Mouse (Mus musculus) neural tube, embryonic 12.5 days (tissue): ENCODE measurements at regions not wholly inside any gene's neighbourhood (a gene's known extent, or its start where the extent isn't known, plus 50 kb on each side); places are given as distances from the start of the nearest gene placed in this dataset.
A peak's percentile ranks its signal among the peaks of the same experiment; 100 is the strongest.

ENCODE experiments used
- ATAC-seq: fragments of 200-750 bp; cut with Nextera tagmentation; 2 replicates; pipeline ENCODE4 v1.8.0; 2017; ENCODE audit warnings: low read depth, mild to moderate bottlenecking, moderate TSS enrichment, moderate library complexity; ENCODE audit not compliant: low FRiP score
- H3K27ac ChIP-seq: fragments of 300-500 bp; sonication (generic); 2 replicates; pipeline ENCODE4 v1.5.1; 2016
- H3K27me3 ChIP-seq: fragments of 300-500 bp; sonication (generic); replicated peaks from 2 replicates; pipeline ENCODE4 v1.6.1; 2016; ENCODE audit warnings: mild to moderate bottlenecking
- H3K36me3 ChIP-seq: fragments of 300-500 bp; sonication (generic); 2 replicates; pipeline ENCODE4 v1.6.1; 2016; ENCODE audit warnings: mild to moderate bottlenecking
- H3K4me1 ChIP-seq: fragments of 300-500 bp; sonication (generic); 2 replicates; pipeline ENCODE4 v1.6.1; 2016
- H3K4me2 ChIP-seq: fragments of 300-500 bp; sonication (generic); replicated peaks from 2 replicates; pipeline ENCODE4 v1.6.1; 2016; ENCODE audit warnings: mild to moderate bottlenecking
- H3K4me3 ChIP-seq: fragments of 300-500 bp; sonication (generic); 2 replicates; pipeline ENCODE4 v1.5.1; 2016
- H3K9ac ChIP-seq: fragments of 300-500 bp; sonication (generic); 2 replicates; pipeline ENCODE4 v1.6.1; 2016; ENCODE audit warnings: mild to moderate bottlenecking
- H3K9me3 ChIP-seq: fragments of 300-500 bp; sonication (generic); 2 replicates; pipeline ENCODE4 v1.6.1; 2016; ENCODE audit warnings: mild to moderate bottlenecking
- WGBS: fragments of 180-500 bp; shearing (Covaris S2); methylation state at CpG from one replicate; pipeline ENCODE4 v1.1.7; 2016; 5-methylcytosine and 5-hydroxymethylcytosine counted together

DNA sequence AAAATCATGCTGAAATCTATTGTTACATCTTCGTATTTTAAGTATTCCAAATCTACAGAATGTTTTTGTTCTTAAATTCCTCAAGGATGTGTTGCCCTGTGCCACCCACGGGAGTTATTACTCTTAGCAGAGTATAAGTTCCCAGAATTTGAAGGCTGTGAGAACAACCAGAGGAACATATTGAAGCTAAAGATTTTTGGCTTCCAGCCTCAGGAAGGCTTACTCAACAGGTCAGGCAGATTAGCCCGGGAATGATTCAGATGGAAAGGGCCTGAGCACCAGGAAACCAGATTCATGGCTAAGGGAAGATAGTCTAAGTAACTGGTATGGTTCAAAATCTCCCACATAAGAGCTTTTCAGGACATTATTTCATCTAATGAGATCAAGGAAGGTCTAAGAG lies 145.4 kb downstream of the Gm9733 start:
- Histone ChIP-seq H3K9me3 (no peaks in the 10 kb centered on the region), H3K36me3 (no peaks in the 10 kb centered on the region), H3K9ac (no peak overlapping the region), H3K4me2 (no peak overlapping the region), H3K4me1 (no peaks in the 10 kb centered on the region), H3K27ac (no peak overlapping the region), H3K27me3 (no peaks in the 10 kb centered on the region), H3K4me3 (no peak overlapping the region)
- ATAC-seq = no peak
- 91% methylated on average over 3 of the region's 3 CpGs for WGBS

GRCm38 (mm10) chr3:15194362-15194761 lies 137.7 kb downstream of the Gm9733 start:
- H3K4me1 ChIP-seq = no peaks in the 10 kb centered on the region
- H3K27me3 ChIP-seq = no peaks in the 10 kb centered on the region
- H3K4me3 ChIP-seq = no peak overlapping the region
- H3K27ac ChIP-seq = no peak overlapping the region
- H3K9ac ChIP-seq = no peak overlapping the region
- WGBS = 7% methylated on average over 7 of the region's 7 CpGs
- no peak overlapping the region for H3K4me2 ChIP-seq
- no peaks in the 10 kb centered on the region for H3K9me3 ChIP-seq
- ATAC-seq = peak; percentile 90
- H3K36me3 ChIP-seq = no peaks in the 10 kb centered on the region

GRCm38 (mm10) chr3:15196101-15196500 lies 136.0 kb downstream of the Gm9733 start:
- no peak for ATAC-seq
- no peak overlapping the region for H3K4me2 ChIP-seq
- WGBS = 54% methylated on average over 1 of the region's 1 CpGs
- H3K27ac ChIP-seq = no peak overlapping the region
- H3K27me3 ChIP-seq = no peaks in the 10 kb centered on the region
- H3K9ac ChIP-seq = no peak overlapping the region
- H3K36me3 ChIP-seq = no peaks in the 10 kb centered on the region
- H3K9me3 ChIP-seq = no peaks in the 10 kb centered on the region
- H3K4me1 ChIP-seq = no peaks in the 10 kb centered on the region
- no peak overlapping the region for H3K4me3 ChIP-seq

DNA sequence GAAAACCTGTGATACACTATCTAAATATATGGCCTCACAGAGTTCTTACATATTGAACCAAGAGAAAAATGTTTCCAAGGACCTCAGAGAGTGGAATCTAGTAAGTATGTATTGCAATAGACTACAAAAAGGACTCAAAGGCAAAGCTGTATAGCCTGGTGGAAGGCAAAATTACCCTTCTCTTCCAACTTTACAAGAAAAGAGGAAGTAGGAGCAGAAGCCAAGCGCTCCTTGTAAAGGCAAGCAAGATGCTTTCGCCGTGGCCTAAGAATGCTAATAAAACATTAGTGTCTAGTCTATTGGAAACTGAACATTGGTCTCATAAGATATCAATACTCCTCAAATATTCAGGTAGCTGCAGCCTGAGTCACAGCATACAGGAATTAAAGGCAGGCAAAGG lies 134.0 kb downstream of the Gm9733 start:
- no peak for ATAC-seq
- Histone ChIP-seq H3K4me3 (no peak overlapping the region), H3K4me2 (no peak overlapping the region), H3K27ac (no peak overlapping the region), H3K4me1 (no peaks in the 10 kb centered on the region), H3K36me3 (no peaks in the 10 kb centered on the region), H3K27me3 (no peaks in the 10 kb centered on the region), H3K9me3 (no peaks in the 10 kb centered on the region), H3K9ac (no peak overlapping the region)
- 87% methylated on average over 3 of the region's 3 CpGs for WGBS

DNA sequence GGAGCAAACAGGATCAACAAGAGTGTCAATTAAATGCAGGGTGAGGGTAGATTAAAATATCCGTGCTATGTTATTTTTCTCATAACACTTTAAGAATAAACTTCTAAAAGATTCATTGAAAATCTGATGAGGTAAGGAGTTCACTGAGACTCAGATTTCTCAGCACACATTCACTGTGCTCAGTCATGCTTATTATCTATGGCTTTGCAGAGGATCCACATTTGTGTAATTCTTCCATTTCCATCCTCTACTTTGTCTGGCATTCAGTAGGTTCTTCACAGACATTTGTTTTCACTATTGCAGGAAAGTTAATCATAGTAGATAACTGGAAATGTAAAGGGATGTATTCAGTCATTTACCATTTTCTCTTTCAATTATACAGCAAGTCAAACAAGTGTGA lies 131.8 kb downstream of the Gm9733 start:
- no peak overlapping the region for H3K9ac ChIP-seq
- H3K4me3 ChIP-seq = no peak overlapping the region
- no peaks in the 10 kb centered on the region for H3K9me3 ChIP-seq
- H3K27ac ChIP-seq = no peak overlapping the region
- H3K27me3 ChIP-seq = no peaks in the 10 kb centered on the region
- 74% methylated on average over 1 of the region's 1 CpGs for WGBS
- H3K36me3 ChIP-seq = no peaks in the 10 kb centered on the region
- no peaks in the 10 kb centered on the region for H3K4me1 ChIP-seq
- no peak overlapping the region for H3K4me2 ChIP-seq
- ATAC-seq = no peak

DNA sequence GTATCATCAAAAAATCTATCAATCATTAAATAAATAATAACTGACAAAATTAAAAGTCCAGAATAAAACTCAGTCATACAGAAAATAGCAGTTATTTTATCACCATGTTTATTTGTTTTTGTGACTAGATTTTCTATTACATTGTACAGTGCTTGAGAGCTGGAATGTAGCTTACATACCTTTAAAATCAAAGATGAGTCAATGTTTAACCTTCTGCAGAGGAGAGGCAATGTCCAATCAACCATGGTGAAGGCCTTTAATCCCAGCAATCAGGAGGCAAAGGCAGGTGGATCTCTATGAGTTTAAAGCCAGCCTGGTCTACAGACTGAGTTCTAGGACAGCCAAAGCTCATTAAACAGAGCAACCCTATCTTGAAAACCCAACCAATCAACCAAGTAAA lies 131.1 kb downstream of the Gm9733 start:
- no peak for ATAC-seq

GRCm38 (mm10) chr3:15202760-15203159 lies 129.3 kb downstream of the Gm9733 start:
- ATAC-seq = no peak
- WGBS = 85% methylated on average over 7 of the region's 7 CpGs
- H3K27ac ChIP-seq = no peak overlapping the region
- H3K4me1 ChIP-seq = no peaks in the 10 kb centered on the region
- no peak overlapping the region for H3K4me3 ChIP-seq
- H3K9ac ChIP-seq = no peak overlapping the region
- H3K27me3 ChIP-seq = no peaks in the 10 kb centered on the region
- H3K4me2 ChIP-seq = no peak overlapping the region
- no peaks in the 10 kb centered on the region for H3K9me3 ChIP-seq
- no peaks in the 10 kb centered on the region for H3K36me3 ChIP-seq

More for the DNA sequence above, 131.1 kb downstream of the Gm9733 start:
- Histone ChIP-seq H3K9me3 (no peaks in the 10 kb centered on the region), H3K27me3 (no peaks in the 10 kb centered on the region), H3K36me3 (no peaks in the 10 kb centered on the region), H3K4me3 (no peak overlapping the region), H3K4me1 (no peaks in the 10 kb centered on the region), H3K4me2 (no peak overlapping the region), H3K27ac (no peak overlapping the region), H3K9ac (no peak overlapping the region)

GRCm38 (mm10) chr3:15205266-15206229 lies 126.6 kb downstream of the Gm9733 start:
- no peak overlapping the region for H3K27ac ChIP-seq
- ATAC-seq = no peak
- WGBS = 80% methylated on average over 6 of the region's 6 CpGs

GRCm38 (mm10) chr3:15212357-15212756 lies 119.7 kb downstream of the Gm9733 start:
- H3K4me2 ChIP-seq = no peak overlapping the region
- no peak overlapping the region for H3K27ac ChIP-seq
- no peak overlapping the region for H3K9ac ChIP-seq
- H3K4me3 ChIP-seq = no peak overlapping the region
- no peaks in the 10 kb centered on the region for H3K9me3 ChIP-seq
- 85% methylated on average over 3 of the region's 3 CpGs for WGBS
- H3K36me3 ChIP-seq = no peaks in the 10 kb centered on the region
- no peak for ATAC-seq
- H3K27me3 ChIP-seq = no peaks in the 10 kb centered on the region
- no peaks in the 10 kb centered on the region for H3K4me1 ChIP-seq

More at GRCm38 (mm10) chr3:15205266-15206229, 126.6 kb downstream of the Gm9733 start:
- Histone ChIP-seq H3K9me3 (no peaks in the 10 kb centered on the region), H3K27me3 (no peaks in the 10 kb centered on the region), H3K9ac (no peak overlapping the region), H3K4me1 (no peaks in the 10 kb centered on the region), H3K4me2 (no peak overlapping the region), H3K36me3 (no peaks in the 10 kb centered on the region), H3K4me3 (no peak overlapping the region)

DNA sequence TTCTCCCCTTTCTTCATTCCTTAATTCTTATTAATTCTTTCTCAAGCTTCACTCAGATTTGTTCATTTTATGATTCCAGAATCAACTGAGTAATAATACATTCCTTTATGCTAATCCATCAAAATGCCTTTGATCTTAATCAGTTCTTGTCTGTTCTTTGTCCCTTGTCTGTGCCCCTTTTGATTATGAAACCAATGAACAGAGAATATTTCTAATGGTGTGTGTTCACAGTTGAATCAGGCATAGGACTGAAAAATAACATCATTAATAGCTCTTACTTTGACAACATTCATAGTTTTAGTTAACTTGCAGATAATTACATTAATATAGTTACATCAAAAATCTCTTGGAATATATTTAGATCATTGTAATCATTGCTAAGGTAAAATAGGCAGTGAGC lies 114.5 kb downstream of the Gm9733 start:
- Histone ChIP-seq H3K27ac (no peak overlapping the region), H3K4me1 (no peaks in the 10 kb centered on the region), H3K27me3 (no peaks in the 10 kb centered on the region), H3K4me2 (no peak overlapping the region), H3K36me3 (no peaks in the 10 kb centered on the region), H3K4me3 (no peak overlapping the region), H3K9me3 (no peaks in the 10 kb centered on the region), H3K9ac (no peak overlapping the region)
- ATAC-seq = no peak

- H3K36me3 ChIP-seq = no peaks in the 10 kb centered on the region
- ATAC-seq = no peak
- no peaks in the 10 kb centered on the region for H3K27me3 ChIP-seq
- H3K4me1 ChIP-seq = no peaks in the 10 kb centered on the region
- no peaks in the 10 kb centered on the region for H3K9me3 ChIP-seq
- no peak overlapping the region for H3K4me3 ChIP-seq
- H3K4me2 ChIP-seq = no peak overlapping the region
- WGBS = 83% methylated on average over 2 of the region's 2 CpGs
- no peak overlapping the region for H3K9ac ChIP-seq
- H3K27ac ChIP-seq = no peak overlapping the region
Observed at GRCm38 (mm10) chr3:15219275-15219674, 112.8 kb downstream of the Gm9733 start.

DNA sequence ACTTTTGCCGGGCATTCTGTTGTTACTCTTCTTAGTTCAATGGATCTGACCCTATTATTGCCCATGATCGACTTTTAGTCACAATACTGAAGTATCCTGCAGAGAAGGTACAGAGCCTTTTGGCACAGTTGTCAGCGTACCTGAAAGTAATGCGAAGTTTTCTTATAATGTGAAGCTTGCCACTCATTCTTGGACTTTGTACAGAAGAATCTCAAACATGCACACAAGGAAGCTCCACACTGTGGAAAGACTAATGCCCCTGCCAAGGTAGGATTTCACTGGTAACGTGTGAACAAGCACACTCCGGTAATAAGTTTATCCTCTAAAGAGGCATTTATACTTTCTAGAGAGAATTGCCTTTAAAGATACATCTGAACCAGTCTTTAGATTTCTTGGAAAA lies 108.8 kb downstream of the Gm9733 start:
- Histone ChIP-seq H3K9ac (no peak overlapping the region), H3K4me1 (no peaks in the 10 kb centered on the region), H3K4me3 (no peak overlapping the region), H3K9me3 (no peaks in the 10 kb centered on the region), H3K36me3 (no peaks in the 10 kb centered on the region), H3K27ac (no peak overlapping the region), H3K4me2 (no peak overlapping the region), H3K27me3 (no peaks in the 10 kb centered on the region)
- 87% methylated on average over 6 of the region's 6 CpGs for WGBS
- no peak for ATAC-seq

DNA sequence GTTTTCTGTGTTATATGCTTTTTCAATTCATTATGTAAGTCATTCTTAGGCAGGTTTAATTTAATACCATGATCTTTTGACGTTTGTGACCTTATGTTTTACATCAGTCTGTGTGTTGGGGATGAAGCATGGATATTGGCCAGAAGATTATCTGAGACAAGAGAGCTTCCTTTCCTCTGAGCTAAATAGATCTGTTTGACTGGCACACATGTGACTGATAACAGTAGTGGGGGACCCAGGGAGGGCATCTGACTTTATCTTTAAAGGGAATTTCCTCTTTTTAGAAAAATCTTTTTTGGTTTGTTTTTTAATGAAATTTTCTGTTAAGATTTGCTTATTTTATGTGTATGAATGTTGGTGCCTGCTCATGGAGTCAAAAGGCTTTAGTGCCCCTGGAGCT lies 107.7 kb downstream of the Gm9733 start:
- ATAC-seq = no peak
- no peak overlapping the region for H3K27ac ChIP-seq
- no peaks in the 10 kb centered on the region for H3K9me3 ChIP-seq
- no peak overlapping the region for H3K9ac ChIP-seq
- 69% methylated on average over 1 of the region's 1 CpGs for WGBS
- H3K36me3 ChIP-seq = no peaks in the 10 kb centered on the region
- no peaks in the 10 kb centered on the region for H3K27me3 ChIP-seq
- H3K4me3 ChIP-seq = no peak overlapping the region
- no peaks in the 10 kb centered on the region for H3K4me1 ChIP-seq
- H3K4me2 ChIP-seq = no peak overlapping the region
